Mouse (Mus musculus) stomach, postnatal 0 days (tissue): ENCODE data around the gene Proser1. TPM values are rescaled to one million over a fixed set of nuclear protein-coding genes. Genes with fewer than 3 reads are reported as not detected.
A peak's percentile ranks its signal among the peaks of the same experiment; 100 is the strongest.

ENCODE experiments used
- ATAC-seq: fragments of 200-750 bp; cut with Nextera tagmentation; 2 replicates; pipeline ENCODE4 v1.8.0; 2017; ENCODE audit not compliant: low FRiP score, low TSS enrichment
- DNase-seq: peaks from one replicate; pipeline ENCODE4 v3.0.0-alpha.2; 2016; ENCODE audit warnings: low spot score
- H3K27ac ChIP-seq: fragments of 300-500 bp; sonication (generic); replicated peaks from 2 replicates; pipeline ENCODE4 v1.5.1; 2014; ENCODE audit warnings: mild to moderate bottlenecking, control low read depth
- H3K27me3 ChIP-seq: fragments of 300-500 bp; sonication (generic); 2 replicates; pipeline ENCODE4 v1.6.1; 2014; ENCODE audit warnings: low read length; ENCODE audit not compliant: control insufficient read depth, insufficient read depth
- H3K36me3 ChIP-seq: fragments of 300-500 bp; sonication (generic); 2 replicates; pipeline ENCODE4 v1.6.1; 2014; ENCODE audit warnings: low read length, mixed read lengths; ENCODE audit not compliant: control insufficient read depth, insufficient read depth
- H3K4me1 ChIP-seq: fragments of 300-500 bp; sonication (generic); replicated peaks from 2 replicates; pipeline ENCODE4 v1.6.1; 2014; ENCODE audit warnings: antibody characterized with exemption; ENCODE audit not compliant: control insufficient read depth, insufficient read depth
- H3K4me2 ChIP-seq: fragments of 300-500 bp; sonication (generic); replicated peaks from 2 replicates; pipeline ENCODE4 v1.6.1; 2014; ENCODE audit warnings: low read depth, mild to moderate bottlenecking, control low read depth, moderate library complexity
- H3K4me3 ChIP-seq: fragments of 300-500 bp; sonication (generic); 2 replicates; pipeline ENCODE4 v1.5.1; 2014; ENCODE audit warnings: low read depth, low read length, control low read depth
- H3K9ac ChIP-seq: fragments of 300-500 bp; sonication (generic); 2 replicates; pipeline ENCODE4 v1.6.1; 2014; ENCODE audit warnings: mild to moderate bottlenecking, low read length, control low read depth, mixed read lengths
- H3K9me3 ChIP-seq: fragments of 300-500 bp; sonication (generic); 2 replicates; pipeline ENCODE4 v1.6.1; 2016; ENCODE audit warnings: low read length; ENCODE audit not compliant: control insufficient read depth
- CTCF ChIP-seq: IDR thresholded peaks from 2 replicates; pipeline ENCODE4 v1.5.1; 2016; ENCODE audit warnings: antibody characterized with exemption, low read depth, mild to moderate bottlenecking, moderate library complexity
- EP300 ChIP-seq: optimal IDR thresholded peaks from 2 replicates; pipeline ENCODE3; 2016; ENCODE audit warnings: antibody characterized with exemption
- WGBS: fragments of 180-500 bp; shearing (Covaris S2); extraction: QIAGEN DNeasy Blood & Tissue Kit; methylation state at CpG from one replicate; pipeline ENCODE4 v1.1.7; 2014; 5-methylcytosine and 5-hydroxymethylcytosine counted together
- polyA plus RNA-seq: library from polyadenylated mRNA; unstranded; fragments of >200 nt; fragmentation: Nextera tagmentation; extraction: Ambion mirVana; gene quantifications from 2 replicates; pipeline ENCODE4 v1.2.1, GENCODE M21; 2015

The Proser1 gene
- polyA plus RNA-seq, 1 experiment from 2014 or later: 7.9 TPM

GRCm38 (mm10) chr3:53530305-53530704 is 66.8 kb downstream of the Proser1 start:
- ATAC-seq (peak; percentile 72), DNase-seq (peak; percentile 60)
- 48% methylated on average over 6 of the region's 6 CpGs for WGBS
- Histone ChIP-seq H3K4me2 (no peak overlapping the region), H3K9ac (no peak overlapping the region), H3K36me3 (no peaks in the 10 kb centered on the region), H3K27ac (no peak overlapping the region), H3K9me3 (no peaks in the 10 kb centered on the region), H3K27me3 (no peaks in the 10 kb centered on the region), H3K4me1 (no peaks in the 10 kb centered on the region), H3K4me3 (no peak overlapping the region)
- TF ChIP-seq CTCF (no peak), EP300 (no peak)

Other genes with a start within 250 kb of the Proser1 start
- gene Nhlrc3, start 334 bp upstream of the Proser1 start, polyA plus RNA-seq: 8.6 and 9.0 TPM in 2 replicates
- gene Stoml3, start 25.0 kb downstream of the Proser1 start, polyA plus RNA-seq: 0.05 TPM in 1 of 2 replicates, not detected in the other
- gene Frem2, start 193.7 kb downstream of the Proser1 start, polyA plus RNA-seq: 7.0 and 7.4 TPM in 2 replicates